Mouse (Mus musculus) hindbrain, embryonic 12.5 days (tissue): ENCODE measurements around the gene Bnip1. TPM values are rescaled to one million over a fixed set of nuclear protein-coding genes. Genes with fewer than 3 reads are reported as not detected.

Experiments used
- ATAC-seq: fragments of 200-750 bp; cut with Nextera tagmentation; 2 replicates; pipeline ENCODE4 v1.8.0; 2017; ENCODE audit warnings: moderate TSS enrichment; ENCODE audit not compliant: low FRiP score
- H3K27ac ChIP-seq: fragments of 300-500 bp; sonication (generic); 2 replicates; pipeline ENCODE4 v1.5.1; 2016; ENCODE audit warnings: mild to moderate bottlenecking
- H3K27me3 ChIP-seq: fragments of 300-500 bp; sonication (generic); 2 replicates; pipeline ENCODE4 v1.6.1; 2016; ENCODE audit warnings: mild to moderate bottlenecking
- H3K36me3 ChIP-seq: fragments of 300-500 bp; sonication (generic); 2 replicates; pipeline ENCODE4 v1.6.1; 2016; ENCODE audit warnings: mild to moderate bottlenecking
- H3K4me1 ChIP-seq: fragments of 300-500 bp; sonication (generic); 2 replicates; pipeline ENCODE4 v1.6.1; 2016
- H3K4me2 ChIP-seq: fragments of 300-500 bp; sonication (generic); replicated peaks from 2 replicates; pipeline ENCODE4 v1.6.1; 2016; ENCODE audit warnings: mild to moderate bottlenecking
- H3K4me3 ChIP-seq: fragments of 300-500 bp; sonication (generic); 2 replicates; pipeline ENCODE4 v1.5.1; 2016; ENCODE audit warnings: mild to moderate bottlenecking
- H3K9ac ChIP-seq: fragments of 300-500 bp; sonication (generic); 2 replicates; pipeline ENCODE4 v1.6.1; 2016; ENCODE audit warnings: mild to moderate bottlenecking, moderate library complexity
- H3K9me3 ChIP-seq: fragments of 300-500 bp; sonication (generic); replicated peaks from 2 replicates; pipeline ENCODE4 v1.6.1; 2016; ENCODE audit warnings: mild to moderate bottlenecking
- WGBS: fragments of 180-500 bp; shearing (Covaris S2); methylation state at CpG from one replicate; pipeline ENCODE4 v1.1.7; 2016; 5-methylcytosine and 5-hydroxymethylcytosine counted together
- polyA plus RNA-seq: library from polyadenylated mRNA; unstranded; fragments of >200 nt; fragmentation: Nextera tagmentation; extraction: Ambion mirVana; gene quantifications from 2 replicates; pipeline ENCODE4 v1.2.1, GENCODE M21; 2016

Bnip1 gene
- polyA plus RNA-seq, 1 experiment from 2014 or later, result 48.5 TPM

DNA sequence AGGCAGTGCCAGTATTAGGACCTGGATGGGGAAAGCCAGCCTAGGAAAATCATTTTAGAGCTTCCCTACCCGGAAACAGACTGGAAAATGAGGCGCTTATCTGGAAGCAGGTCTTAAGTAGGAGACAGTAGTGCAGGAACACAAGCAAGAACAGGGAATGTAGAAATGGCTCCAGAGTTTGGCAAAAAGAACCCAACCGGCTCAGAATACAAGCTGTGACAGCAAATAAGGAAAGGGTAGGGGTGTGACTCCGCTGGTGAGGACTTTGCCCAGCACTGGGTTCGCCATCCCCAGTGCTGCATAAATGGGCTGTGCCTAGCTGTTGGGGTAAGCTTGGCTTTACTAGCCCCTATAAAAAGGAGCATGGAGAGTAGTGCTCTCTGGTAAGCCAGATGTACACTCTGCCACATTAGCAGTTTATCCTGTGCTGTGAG, 761 bp downstream of the Bnip1 start:
- 34% methylated on average over 5 of the region's 5 CpGs for WGBS
- peak overlapping the region; percentile 78; the same call in 1 of the 2 replicates for H3K27ac ChIP-seq
- ATAC-seq, result no peak
- peak overlapping the region; percentile 86 for H3K4me2 ChIP-seq
- peaks cover 28% of the 10 kb centered on the region for H3K36me3 ChIP-seq
- H3K9ac ChIP-seq, result peak overlapping the region; percentile 81
- no peaks in the 10 kb centered on the region for H3K27me3 ChIP-seq
- H3K4me3 ChIP-seq, result peak overlapping the region; percentile 66
- no peaks in the 10 kb centered on the region for H3K9me3 ChIP-seq
- H3K4me1 ChIP-seq, result peaks cover 6% of the 10 kb centered on the region

DNA sequence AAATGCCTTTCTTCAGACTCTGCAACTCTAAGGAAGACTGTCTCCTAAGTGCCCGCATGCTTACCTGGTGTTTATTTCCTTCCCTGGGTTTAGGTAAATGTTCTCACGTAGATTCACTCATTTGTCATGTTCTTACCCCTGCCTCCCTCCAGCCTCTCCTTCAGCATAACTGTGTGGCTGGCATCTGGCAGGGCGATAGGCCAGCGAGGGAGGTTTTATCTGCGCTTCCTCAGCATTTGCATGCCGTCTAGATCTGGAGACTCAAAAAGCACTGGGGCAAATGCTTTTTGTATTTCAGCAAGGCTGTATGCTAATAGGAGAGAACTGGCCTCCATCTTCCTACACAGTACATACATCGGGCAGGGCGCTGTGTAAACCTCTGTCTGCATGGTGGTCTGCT, 3.7 kb downstream of the Bnip1 start:
- H3K36me3 ChIP-seq, result peaks cover 51% of the 10 kb centered on the region
- ATAC-seq, result no peak

DNA sequence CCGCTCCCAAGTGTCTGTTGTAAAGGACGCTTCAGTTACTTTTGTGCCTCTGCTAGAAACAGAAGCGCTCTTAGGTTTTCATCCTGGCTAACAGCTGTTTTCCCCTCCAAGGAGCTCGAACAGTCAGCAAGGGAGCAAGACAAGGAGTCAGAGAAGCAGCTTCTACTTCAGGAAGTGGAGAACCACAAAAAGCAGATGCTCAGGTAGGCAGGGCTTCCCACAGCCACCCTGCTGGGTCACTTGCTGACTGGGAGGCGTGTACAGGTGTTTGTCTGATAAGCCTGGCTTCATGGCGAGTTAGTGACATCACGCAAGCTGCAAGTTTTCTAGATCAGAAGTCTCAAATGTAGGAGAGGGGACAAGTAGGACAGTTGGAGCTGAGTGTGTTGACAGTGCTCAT, 5.7 kb downstream of the Bnip1 start:
- H3K27me3 ChIP-seq, result no peaks in the 10 kb centered on the region
- H3K36me3 ChIP-seq, result peaks cover 72% of the 10 kb centered on the region
- H3K9ac ChIP-seq, result no peak overlapping the region
- peaks cover 3% of the 10 kb centered on the region for H3K4me1 ChIP-seq
- WGBS, result 92% methylated on average over 7 of the region's 7 CpGs
- H3K4me3 ChIP-seq, result no peak overlapping the region
- ATAC-seq, result no peak
- no peaks in the 10 kb centered on the region for H3K9me3 ChIP-seq
- H3K4me2 ChIP-seq, result no peak overlapping the region
- no peak overlapping the region for H3K27ac ChIP-seq

More for the DNA sequence above, 3.7 kb downstream of the Bnip1 start:
- no peaks in the 10 kb centered on the region for H3K27me3 ChIP-seq
- H3K4me2 ChIP-seq, result no peak overlapping the region
- H3K9me3 ChIP-seq, result no peaks in the 10 kb centered on the region
- H3K4me3 ChIP-seq, result no peak overlapping the region
- no peak overlapping the region for H3K9ac ChIP-seq
- WGBS, result 92% methylated on average over 8 of the region's 8 CpGs
- peaks cover 6% of the 10 kb centered on the region for H3K4me1 ChIP-seq
- H3K27ac ChIP-seq, result no peak overlapping the region

DNA sequence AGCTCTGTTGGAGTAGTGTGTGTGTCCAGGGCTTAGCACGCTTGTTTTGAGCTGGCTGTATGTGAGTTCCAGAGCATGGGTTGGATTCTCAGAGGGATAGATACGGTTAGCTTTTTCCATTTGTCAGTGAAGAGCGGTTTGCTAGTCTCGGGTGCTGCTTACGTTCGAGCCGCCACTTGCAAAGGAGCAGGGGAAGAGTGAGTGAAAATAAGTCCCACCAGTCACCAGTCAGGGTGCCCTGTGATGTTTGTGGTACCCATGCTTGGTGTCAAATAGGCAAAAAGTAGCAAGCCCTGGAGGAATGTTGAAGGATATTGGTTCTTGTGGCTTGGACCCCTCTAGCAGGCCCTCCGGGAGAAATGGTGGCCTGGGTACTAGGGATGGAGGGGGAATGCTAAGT, 8.1 kb downstream of the Bnip1 start:
- H3K27me3 ChIP-seq, result no peaks in the 10 kb centered on the region
- no peaks in the 10 kb centered on the region for H3K4me1 ChIP-seq
- ATAC-seq, result no peak
- no peak overlapping the region for H3K4me2 ChIP-seq
- peaks cover 81% of the 10 kb centered on the region for H3K36me3 ChIP-seq
- no peaks in the 10 kb centered on the region for H3K9me3 ChIP-seq
- 94% methylated on average over 8 of the region's 8 CpGs for WGBS
- H3K4me3 ChIP-seq, result no peak overlapping the region
- H3K27ac ChIP-seq, result no peak overlapping the region
- H3K9ac ChIP-seq, result no peak overlapping the region

DNA sequence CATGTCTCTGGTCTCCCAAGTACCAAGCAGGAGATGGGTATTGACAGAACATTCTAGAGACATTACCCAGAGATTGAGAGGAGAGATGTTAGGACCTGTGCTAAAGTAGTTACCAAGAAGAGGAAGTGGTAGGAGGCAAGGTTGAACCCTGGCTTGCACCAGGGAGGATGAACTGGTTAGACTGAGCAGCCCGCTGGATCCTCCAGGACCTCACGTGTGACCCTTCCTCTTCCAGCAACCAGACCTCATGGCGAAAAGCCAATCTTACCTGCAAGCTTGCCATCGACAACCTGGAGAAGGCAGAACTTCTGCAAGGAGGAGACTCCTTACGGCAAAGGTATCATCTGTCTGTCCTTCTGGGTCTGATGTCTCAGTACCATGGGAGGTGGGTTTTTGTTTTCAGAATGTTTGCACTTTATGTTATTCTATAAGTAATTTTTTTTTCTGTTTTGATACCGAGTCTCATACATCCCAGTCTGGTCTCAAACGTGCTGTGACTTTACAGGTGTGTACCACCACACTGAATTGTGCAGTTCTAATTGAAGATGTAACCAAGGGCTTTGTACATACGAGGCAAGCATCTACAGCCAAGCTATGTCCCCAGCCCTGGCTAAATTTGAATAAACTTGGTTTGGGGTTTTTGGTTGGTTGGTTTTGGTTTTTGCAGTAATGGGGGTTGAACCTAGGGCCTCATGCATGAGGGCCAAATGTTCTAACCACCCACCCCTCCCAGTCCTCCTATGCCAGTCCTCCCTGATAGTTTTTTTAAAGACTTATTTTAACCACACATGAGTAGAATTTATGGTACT, 8.8 kb downstream of the Bnip1 start:
- Histone ChIP-seq H3K9ac (no peak overlapping the region), H3K4me2 (no peak overlapping the region), H3K27ac (no peak overlapping the region), H3K4me1 (no peaks in the 10 kb centered on the region), H3K9me3 (no peaks in the 10 kb centered on the region), H3K27me3 (no peaks in the 10 kb centered on the region), H3K36me3 (peaks cover 77% of the 10 kb centered on the region), H3K4me3 (no peak overlapping the region)
- ATAC-seq, result no peak
- 95% methylated on average over 8 of the region's 8 CpGs for WGBS

DNA sequence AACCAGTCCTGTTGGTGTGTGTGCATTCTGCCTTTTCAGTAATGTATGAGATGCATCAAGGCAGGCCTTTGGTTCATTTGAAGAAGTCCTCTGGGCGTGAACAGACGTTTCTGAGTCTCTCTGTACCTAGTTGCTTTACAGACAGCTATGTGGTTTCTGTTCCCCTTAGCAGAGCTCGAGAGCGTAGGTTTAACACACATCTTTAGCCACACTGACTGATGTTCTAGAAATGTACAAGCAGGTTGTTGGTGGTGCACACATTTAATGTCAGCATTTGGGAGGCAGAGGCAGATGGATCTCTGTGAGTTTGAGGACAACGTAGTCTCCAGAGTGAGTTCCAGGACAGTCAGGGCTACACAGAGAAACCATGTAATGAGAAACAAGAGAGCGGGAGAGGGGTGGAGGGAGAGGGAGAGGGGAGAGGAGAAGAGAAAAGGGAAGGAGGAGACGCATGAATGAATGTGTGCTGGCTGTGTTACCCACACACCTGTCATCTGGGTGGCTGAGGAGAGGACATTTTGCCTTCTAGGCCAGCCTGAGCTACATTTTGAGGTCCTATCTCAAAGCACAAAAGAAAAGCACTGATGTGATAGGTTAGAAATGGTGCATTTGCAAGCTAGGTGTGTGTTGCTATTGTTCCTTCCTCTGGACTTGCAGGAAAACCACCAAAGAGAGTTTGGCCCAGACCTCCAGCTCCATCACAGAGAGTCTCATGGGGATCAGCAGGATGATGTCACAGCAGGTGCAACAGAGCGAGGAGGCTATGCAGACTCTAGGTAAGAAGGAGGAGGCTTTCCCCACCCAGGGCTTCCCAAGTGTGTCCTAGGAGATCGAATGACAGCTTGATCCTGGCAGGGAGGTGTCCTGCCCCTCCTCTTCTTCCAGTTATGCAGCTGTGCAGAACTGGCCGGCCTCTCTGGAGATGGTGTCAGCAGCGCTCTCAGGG, 9.7 kb downstream of the Bnip1 start:
- ATAC-seq, result no peak
- Histone ChIP-seq H3K27ac (no peak overlapping the region), H3K4me3 (no peak overlapping the region), H3K4me1 (no peaks in the 10 kb centered on the region), H3K9me3 (no peaks in the 10 kb centered on the region), H3K9ac (no peak overlapping the region), H3K36me3 (peaks cover 68% of the 10 kb centered on the region), H3K4me2 (no peak overlapping the region), H3K27me3 (no peaks in the 10 kb centered on the region)
- 91% methylated on average over 11 of the region's 11 CpGs for WGBS

DNA sequence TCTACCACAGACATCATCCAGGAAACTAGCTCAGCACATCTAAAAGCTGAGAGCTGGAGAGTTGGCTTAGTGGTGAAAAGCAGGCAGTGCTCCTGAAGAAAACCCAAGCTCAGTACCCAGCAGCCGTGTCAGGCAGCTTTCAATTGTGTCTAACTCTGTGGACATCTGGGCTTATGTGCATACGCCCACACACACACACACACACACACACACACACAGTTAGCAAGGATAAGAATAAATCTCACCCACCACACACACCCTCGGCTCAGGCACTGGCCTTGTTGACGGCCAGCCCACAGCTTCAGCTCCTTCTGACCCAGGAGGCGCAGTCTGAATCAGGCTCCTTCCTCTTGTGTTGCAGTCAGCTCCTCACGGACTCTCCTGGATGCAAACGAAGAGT, 10.7 kb downstream of the Bnip1 start:
- ATAC-seq, result no peak
- no peak overlapping the region for H3K27ac ChIP-seq
- H3K36me3 ChIP-seq, result peaks cover 61% of the 10 kb centered on the region
- no peaks in the 10 kb centered on the region for H3K27me3 ChIP-seq
- H3K9ac ChIP-seq, result no peak overlapping the region
- WGBS, result 89% methylated on average over 7 of the region's 7 CpGs
- no peaks in the 10 kb centered on the region for H3K9me3 ChIP-seq
- H3K4me1 ChIP-seq, result no peaks in the 10 kb centered on the region
- H3K4me2 ChIP-seq, result no peak overlapping the region
- no peak overlapping the region for H3K4me3 ChIP-seq

DNA sequence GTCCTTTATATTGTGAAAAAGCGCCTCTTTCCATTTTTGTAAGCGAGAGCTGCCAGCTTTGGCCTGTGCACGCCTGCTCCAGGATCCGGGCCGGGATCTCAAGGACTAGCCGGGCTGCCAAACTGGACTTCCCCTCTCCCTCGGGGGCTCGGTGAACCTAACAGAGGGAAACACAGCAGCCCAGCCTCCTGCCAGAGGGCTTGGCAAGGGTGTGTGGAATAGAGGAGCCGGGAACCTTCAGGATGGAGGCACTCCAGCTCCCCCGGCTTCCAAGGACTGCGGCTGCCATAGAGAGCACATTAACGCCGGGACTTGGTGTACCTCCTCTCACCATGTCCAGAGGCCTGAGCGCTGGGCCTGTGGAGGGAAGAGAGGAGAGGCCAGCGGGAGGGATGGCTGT, 11.2 kb downstream of the Bnip1 start:
- Histone ChIP-seq H3K27me3 (no peaks in the 10 kb centered on the region), H3K4me3 (no peak overlapping the region), H3K36me3 (peaks cover 56% of the 10 kb centered on the region), H3K27ac (no peak overlapping the region), H3K9me3 (no peaks in the 10 kb centered on the region), H3K4me2 (no peak overlapping the region), H3K4me1 (no peaks in the 10 kb centered on the region), H3K9ac (no peak overlapping the region)
- ATAC-seq, result no peak
- WGBS, result 93% methylated on average over 15 of the region's 15 CpGs

DNA sequence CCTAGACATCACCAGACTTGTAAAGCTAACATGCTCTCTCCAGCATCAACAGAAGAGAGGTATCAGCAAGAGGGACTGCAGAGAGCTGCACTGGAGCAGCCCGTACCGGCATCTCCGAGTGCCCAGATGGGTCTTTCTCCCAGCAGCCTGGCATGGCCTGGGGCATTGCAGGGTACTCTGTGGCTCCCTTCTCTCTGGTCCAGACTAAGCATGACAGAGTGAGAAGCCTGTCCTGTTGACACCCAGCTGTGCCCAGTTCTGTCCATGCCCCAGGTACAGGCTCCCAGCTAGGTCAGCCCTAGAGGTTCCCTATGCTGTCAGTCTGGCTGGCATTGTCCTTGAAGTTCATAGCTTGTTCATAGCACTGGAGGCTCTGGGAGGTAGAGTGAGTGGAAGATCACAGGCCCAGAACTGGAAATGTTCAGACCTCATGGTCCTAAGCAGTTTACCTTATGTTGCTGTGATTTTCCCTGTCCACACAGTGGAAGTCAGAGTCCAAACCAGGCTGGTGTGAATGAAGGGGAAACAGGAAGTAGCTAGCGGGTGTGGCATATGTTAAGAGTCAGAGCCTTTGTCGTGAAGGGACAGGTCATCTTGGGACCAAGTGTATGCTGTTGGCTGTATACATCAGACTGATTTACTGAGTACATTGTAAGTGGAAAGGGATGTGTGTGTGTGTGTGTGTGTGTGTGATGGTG, 12.4 kb downstream of the Bnip1 start:
- WGBS, result 88% methylated on average over 5 of the region's 5 CpGs
- no peak overlapping the region for H3K27ac ChIP-seq
- no peak overlapping the region for H3K4me3 ChIP-seq
- no peaks in the 10 kb centered on the region for H3K9me3 ChIP-seq
- peaks cover 51% of the 10 kb centered on the region for H3K36me3 ChIP-seq
- H3K9ac ChIP-seq, result no peak overlapping the region
- no peaks in the 10 kb centered on the region; the same call in 1 of the 2 replicates for H3K27me3 ChIP-seq
- no peak for ATAC-seq
- H3K4me2 ChIP-seq, result no peak overlapping the region
- no peaks in the 10 kb centered on the region for H3K4me1 ChIP-seq

DNA sequence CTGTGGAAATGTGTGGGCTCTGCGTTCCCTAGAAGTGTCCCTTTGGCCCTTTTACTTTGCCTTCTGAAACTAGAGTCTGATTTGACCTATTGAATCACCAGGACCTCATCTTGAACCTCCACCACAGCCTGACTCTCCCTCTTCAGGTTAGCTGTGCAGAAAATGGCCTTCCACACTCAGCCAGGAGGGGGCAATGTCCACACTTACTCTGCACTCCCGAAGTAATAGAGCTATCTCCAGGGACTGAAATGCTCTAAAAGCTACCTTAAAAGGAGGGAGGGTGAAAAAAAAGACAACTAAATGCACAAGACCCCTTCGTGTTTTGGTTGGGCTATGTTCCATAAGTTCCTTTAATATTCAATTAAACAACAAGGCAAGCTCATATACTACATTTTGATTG, 13.9 kb downstream of the Bnip1 start:
- no peak for ATAC-seq
- Histone ChIP-seq H3K4me3 (no peak overlapping the region), H3K27me3 (no peaks in the 10 kb centered on the region; the same call in 1 of the 2 replicates)

DNA sequence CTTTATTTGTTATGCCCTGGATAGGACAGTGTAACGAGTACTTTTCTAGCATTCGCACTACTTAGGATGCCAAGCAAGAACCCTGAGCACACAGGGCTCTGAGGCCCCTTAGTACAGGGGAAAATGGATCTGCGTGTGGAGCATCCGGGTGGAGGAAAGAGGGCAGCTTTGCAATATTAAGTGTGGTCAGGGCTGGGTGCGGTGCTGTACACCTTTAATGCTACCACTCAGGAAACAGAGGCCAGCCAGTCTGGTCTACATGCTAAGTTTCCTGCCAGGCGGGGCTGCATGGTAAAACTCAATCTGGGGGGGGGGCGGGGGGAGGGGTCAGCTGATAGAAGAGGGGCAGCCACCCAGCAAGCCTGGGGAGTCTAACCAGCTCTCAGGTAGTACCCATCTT, 14.5 kb downstream of the Bnip1 start:
- Histone ChIP-seq H3K36me3 (peaks cover 30% of the 10 kb centered on the region), H3K27ac (no peak overlapping the region), H3K9ac (no peak overlapping the region), H3K4me3 (no peak overlapping the region), H3K4me1 (no peaks in the 10 kb centered on the region), H3K27me3 (no peaks in the 10 kb centered on the region; the same call in 1 of the 2 replicates), H3K4me2 (no peak overlapping the region), H3K9me3 (no peaks in the 10 kb centered on the region)
- 80% methylated on average over 6 of the region's 7 CpGs for WGBS
- ATAC-seq, result no peak

More for the DNA sequence above, 13.9 kb downstream of the Bnip1 start:
- no peak overlapping the region for H3K4me2 ChIP-seq
- WGBS, result 22% methylated on average over 3 of the region's 3 CpGs
- H3K9ac ChIP-seq, result no peak overlapping the region
- H3K27ac ChIP-seq, result no peak overlapping the region
- peaks cover 36% of the 10 kb centered on the region for H3K36me3 ChIP-seq
- H3K4me1 ChIP-seq, result no peaks in the 10 kb centered on the region
- no peaks in the 10 kb centered on the region for H3K9me3 ChIP-seq
